Mouse (Mus musculus) neural tube, embryonic 14.5 days (tissue): Measurements from ENCODE around the gene Mrpl24. TPM values are rescaled to one million over a fixed set of nuclear protein-coding genes. Genes with fewer than 3 reads are reported as not detected.

Experiments used
- ATAC-seq: fragments of 200-750 bp; cut with Nextera tagmentation; 2 replicates; pipeline ENCODE4 v1.8.0; 2017; ENCODE audit warnings: low read depth, mild to moderate bottlenecking, moderate TSS enrichment, moderate library complexity
- H3K27ac ChIP-seq: fragments of 300-500 bp; sonication (generic); 2 replicates; pipeline ENCODE4 v1.5.1; 2014; ENCODE audit warnings: low read depth, mild to moderate bottlenecking, control low read depth, low read length, moderate library complexity, mixed read lengths
- H3K27me3 ChIP-seq: fragments of 300-500 bp; sonication (generic); 2 replicates; pipeline ENCODE4 v1.6.1; 2014; ENCODE audit warnings: low read length; ENCODE audit not compliant: control insufficient read depth, insufficient read depth
- H3K36me3 ChIP-seq: fragments of 300-500 bp; sonication (generic); 2 replicates; pipeline ENCODE4 v1.6.1; 2014; ENCODE audit warnings: low read length, mixed read lengths; ENCODE audit not compliant: control insufficient read depth, insufficient read depth
- H3K4me1 ChIP-seq: fragments of 300-500 bp; sonication (generic); 2 replicates; pipeline ENCODE4 v1.6.1; 2014; ENCODE audit warnings: low read length; ENCODE audit not compliant: control insufficient read depth, insufficient read depth
- H3K4me2 ChIP-seq: fragments of 300-500 bp; sonication (generic); 2 replicates; pipeline ENCODE4 v1.6.1; 2014; ENCODE audit warnings: mild to moderate bottlenecking, low read depth, low read length, control low read depth
- H3K4me3 ChIP-seq: fragments of 300-500 bp; sonication (generic); 2 replicates; pipeline ENCODE4 v1.5.1; 2014; ENCODE audit warnings: low read depth, low read length, control low read depth, mixed read lengths
- H3K9ac ChIP-seq: fragments of 300-500 bp; sonication (generic); replicated peaks from 2 replicates; pipeline ENCODE4 v1.6.1; 2014; ENCODE audit warnings: low read depth, mild to moderate bottlenecking, control low read depth, low read length, mixed read lengths
- H3K9me3 ChIP-seq: fragments of 300-500 bp; sonication (generic); 2 replicates; pipeline ENCODE4 v1.6.1; 2016; ENCODE audit warnings: low read length; ENCODE audit not compliant: control insufficient read depth
- WGBS: fragments of 180-500 bp; shearing (Covaris S2); extraction: QIAGEN DNeasy Blood & Tissue Kit; methylation state at CpG from one replicate; pipeline ENCODE4 v1.1.7; 2014; 5-methylcytosine and 5-hydroxymethylcytosine counted together
- polyA plus RNA-seq: library from polyadenylated mRNA; unstranded; fragments of >200 nt; fragmentation: Nextera tagmentation; extraction: Ambion mirVana; gene quantifications from 2 replicates; pipeline ENCODE4 v1.2.1, GENCODE M21; 2014

Mrpl24 gene
- polyA plus RNA-seq, 1 experiment from 2014 or later: 53.5 TPM

GRCm38 (mm10) chr3:87959371-87959770 is 40.1 kb downstream of the Mrpl24 start:
- no peak for ATAC-seq
- WGBS: 38% methylated on average over 7 of the region's 7 CpGs
- no peaks in the 10 kb centered on the region for H3K27me3 ChIP-seq
- H3K4me3 ChIP-seq: no peak overlapping the region
- no peaks in the 10 kb centered on the region for H3K4me1 ChIP-seq
- H3K4me2 ChIP-seq: no peak overlapping the region
- H3K36me3 ChIP-seq: no peaks in the 10 kb centered on the region
- H3K9me3 ChIP-seq: no peaks in the 10 kb centered on the region
- H3K27ac ChIP-seq: no peak overlapping the region
- no peak overlapping the region for H3K9ac ChIP-seq

DNA sequence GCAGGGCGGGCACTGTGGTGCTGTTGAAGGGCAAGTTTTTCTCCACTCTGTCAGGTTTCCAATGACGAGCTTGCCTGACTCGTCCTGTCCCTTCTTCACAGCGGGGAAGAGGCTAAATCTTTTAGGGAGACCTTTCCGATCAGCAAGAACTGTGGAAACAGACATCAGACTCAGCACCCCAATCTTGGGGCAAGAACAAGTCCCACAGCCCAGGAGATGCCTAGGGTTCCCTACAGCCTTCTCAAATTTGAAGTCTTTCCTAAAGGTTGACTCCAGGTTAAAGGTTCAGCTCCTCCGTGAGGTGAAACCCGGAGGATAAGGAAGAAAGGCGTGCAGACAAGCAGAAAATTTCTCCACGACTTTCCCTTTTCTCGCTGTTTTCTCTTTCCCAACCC is 40.9 kb downstream of the Mrpl24 start:
- Histone ChIP-seq H3K27ac (peak overlapping the region; percentile 90), H3K27me3 (no peaks in the 10 kb centered on the region), H3K4me1 (no peaks in the 10 kb centered on the region), H3K36me3 (no peaks in the 10 kb centered on the region), H3K9me3 (no peaks in the 10 kb centered on the region), H3K4me3 (peak overlapping the region; percentile 42), H3K9ac (peak overlapping the region; percentile 61; the same call in 1 of the 2 replicates), H3K4me2 (peak overlapping the region; percentile 63)
- 2% methylated on average over 10 of the region's 10 CpGs for WGBS
- no peak for ATAC-seq

DNA sequence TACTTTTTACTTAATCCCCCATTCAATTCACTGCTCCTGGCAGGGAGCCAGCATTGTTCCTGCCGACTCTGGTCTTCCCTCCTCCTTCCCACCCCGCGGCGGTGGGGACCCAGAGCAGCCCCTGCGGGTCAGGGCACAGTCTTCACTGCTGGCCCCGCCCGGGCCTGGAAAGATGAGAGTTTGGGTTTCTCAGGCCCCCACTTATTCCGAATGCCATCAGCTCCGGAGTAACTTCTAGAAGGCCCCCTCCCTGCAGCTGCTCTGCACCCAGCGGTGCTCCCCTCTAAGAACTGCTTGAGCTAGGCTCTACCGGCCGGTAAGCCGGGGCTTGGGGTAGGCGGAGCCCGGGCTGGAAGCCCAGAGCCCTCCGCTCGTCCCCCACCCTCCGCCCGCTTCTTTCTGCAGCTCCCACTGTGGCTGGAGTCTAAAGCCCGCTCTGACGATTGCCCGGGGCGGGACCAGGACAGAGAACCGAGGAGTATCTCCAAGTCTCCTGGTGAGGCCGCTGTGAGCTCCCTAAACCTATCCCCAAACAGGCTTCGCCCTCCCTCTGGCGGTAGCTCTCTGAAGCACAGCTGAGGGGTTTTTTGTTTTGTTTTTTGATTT is 41.4 kb downstream of the Mrpl24 start:
- Histone ChIP-seq H3K9ac (peak overlapping the region; percentile 61), H3K9me3 (no peaks in the 10 kb centered on the region), H3K4me1 (no peaks in the 10 kb centered on the region), H3K36me3 (no peaks in the 10 kb centered on the region), H3K27me3 (no peaks in the 10 kb centered on the region), H3K27ac (peak overlapping the region; percentile 90), H3K4me3 (peak overlapping the region; percentile 42), H3K4me2 (peak overlapping the region; percentile 63)
- peak; percentile 98 for ATAC-seq
- WGBS: under 1% methylated on average over 27 of the region's 27 CpGs

GRCm38 (mm10) chr3:87970184-87970938 is 51.1 kb downstream of the Mrpl24 start:
- H3K27me3 ChIP-seq: no peaks in the 10 kb centered on the region
- WGBS: 1% methylated on average over 21 of the region's 21 CpGs
- peaks cover 29% of the 10 kb centered on the region for H3K4me1 ChIP-seq
- no peak for ATAC-seq
- peak overlapping the region; percentile 56 for H3K4me3 ChIP-seq
- H3K27ac ChIP-seq: peak overlapping the region; percentile 34; the same call in 1 of the 2 replicates
- peak overlapping the region; percentile 70; the same call in 1 of the 2 replicates for H3K9ac ChIP-seq
- H3K4me2 ChIP-seq: peak overlapping the region; percentile 94
- H3K36me3 ChIP-seq: no peaks in the 10 kb centered on the region
- H3K9me3 ChIP-seq: no peaks in the 10 kb centered on the region

DNA sequence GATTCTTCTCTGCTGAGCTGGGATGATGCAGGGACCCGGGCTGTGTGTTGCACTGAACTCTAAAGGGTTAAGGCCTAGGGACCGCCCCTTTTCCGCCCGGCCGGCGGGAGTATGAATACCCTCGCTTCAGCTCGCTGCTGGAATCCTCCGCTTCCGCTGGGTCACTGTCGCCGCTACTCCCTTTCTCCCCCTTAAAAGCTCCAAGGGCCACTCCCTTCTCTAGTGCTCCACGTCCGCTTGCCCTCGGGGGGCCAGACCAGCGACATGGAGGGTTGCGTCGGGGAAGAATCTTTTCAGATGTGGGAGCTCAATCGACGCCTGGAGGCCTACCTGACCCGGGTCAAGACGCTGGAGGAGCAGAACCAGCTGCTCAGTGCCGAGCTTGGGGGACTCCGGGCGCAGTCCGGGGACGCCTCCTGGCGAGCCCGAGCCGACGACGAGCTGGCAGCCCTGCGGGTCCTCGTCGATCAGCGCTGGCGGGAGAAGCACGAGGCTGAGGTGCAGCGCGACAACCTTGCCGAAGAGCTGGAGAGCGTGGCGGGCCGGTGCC is 51.7 kb downstream of the Mrpl24 start, which contains the start of gene Nes:
Gene Nes (plus strand): TSS at position 140 of the 550 bp plus-strand sequence.
- H3K27ac ChIP-seq: peak within 1 kb of the TSS; percentile 39; the same call in 1 of the 2 replicates
- peaks cover 29% of the 10 kb centered on the region for H3K4me1 ChIP-seq
- H3K9me3 ChIP-seq: no peaks in the 10 kb centered on the region
- peak within 1 kb of the TSS; percentile 94 for H3K4me2 ChIP-seq
- H3K27me3 ChIP-seq: no peaks in the 10 kb centered on the region
- peak within 1 kb of the TSS; percentile 56 for H3K4me3 ChIP-seq
- ATAC-seq: peak; percentile 80
- peak within 1 kb of the TSS; percentile 70 for H3K9ac ChIP-seq
- H3K36me3 ChIP-seq: no peaks in the 10 kb centered on the region
- under 1% methylated on average over 42 of the region's 44 CpGs for WGBS

DNA sequence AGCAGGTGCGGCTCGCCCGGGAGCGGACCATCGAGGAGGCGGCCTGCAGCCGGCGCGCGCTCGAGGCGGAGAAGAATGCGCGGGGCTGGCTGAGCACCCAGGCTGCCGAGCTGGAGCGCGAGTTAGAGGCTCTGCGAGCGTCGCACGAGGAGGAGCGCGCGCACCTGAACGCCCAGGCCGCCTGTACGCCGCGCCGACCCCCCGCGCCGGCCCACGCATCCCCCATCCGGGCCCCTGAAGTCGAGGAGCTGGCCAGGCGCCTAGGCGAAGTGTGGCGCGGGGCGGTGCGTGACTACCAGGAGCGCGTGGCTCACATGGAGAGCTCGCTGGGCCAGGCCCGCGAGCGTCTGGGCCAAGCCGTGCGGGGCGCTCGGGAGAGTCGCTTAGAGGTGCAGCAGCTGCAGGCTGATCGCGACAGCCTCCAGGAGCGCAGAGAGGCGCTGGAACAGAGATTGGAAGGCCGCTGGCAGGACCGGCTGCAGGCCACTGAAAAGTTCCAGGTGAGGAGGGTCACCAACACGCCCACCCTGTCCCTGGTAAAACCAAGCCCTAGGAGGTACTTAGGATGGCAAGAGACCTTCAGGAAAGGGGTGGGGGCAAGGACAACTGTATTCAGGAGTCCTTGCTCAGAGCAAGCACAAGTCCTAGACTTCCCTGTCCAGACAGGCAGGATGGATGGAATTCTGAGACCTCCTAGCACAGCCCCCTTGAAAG is 52.3 kb downstream of the Mrpl24 start:
- no peaks in the 10 kb centered on the region for H3K36me3 ChIP-seq
- no peaks in the 10 kb centered on the region for H3K9me3 ChIP-seq
- peak; percentile 31 for ATAC-seq
- under 1% methylated on average over 59 of the region's 60 CpGs for WGBS
- H3K4me3 ChIP-seq: peak overlapping the region; percentile 56
- H3K27ac ChIP-seq: peak overlapping the region; percentile 39; the same call in 1 of the 2 replicates
- no peaks in the 10 kb centered on the region for H3K27me3 ChIP-seq
- H3K4me2 ChIP-seq: peak overlapping the region; percentile 94
- H3K4me1 ChIP-seq: peaks cover 29% of the 10 kb centered on the region
- H3K9ac ChIP-seq: peak overlapping the region; percentile 70

GRCm38 (mm10) chr3:87972203-87972664 is 52.9 kb downstream of the Mrpl24 start:
- H3K36me3 ChIP-seq: no peaks in the 10 kb centered on the region
- H3K4me3 ChIP-seq: peak overlapping the region; percentile 56
- H3K27me3 ChIP-seq: no peaks in the 10 kb centered on the region
- WGBS: 3% methylated on average over 8 of the region's 8 CpGs
- peak overlapping the region; percentile 45; the same call in 1 of the 2 replicates for H3K27ac ChIP-seq
- ATAC-seq: peak; percentile 58; the same call in 1 of the 2 replicates
- peak overlapping the region; percentile 94 for H3K4me2 ChIP-seq
- H3K9me3 ChIP-seq: no peaks in the 10 kb centered on the region
- peaks cover 29% of the 10 kb centered on the region for H3K4me1 ChIP-seq
- H3K9ac ChIP-seq: peak overlapping the region; percentile 70

DNA sequence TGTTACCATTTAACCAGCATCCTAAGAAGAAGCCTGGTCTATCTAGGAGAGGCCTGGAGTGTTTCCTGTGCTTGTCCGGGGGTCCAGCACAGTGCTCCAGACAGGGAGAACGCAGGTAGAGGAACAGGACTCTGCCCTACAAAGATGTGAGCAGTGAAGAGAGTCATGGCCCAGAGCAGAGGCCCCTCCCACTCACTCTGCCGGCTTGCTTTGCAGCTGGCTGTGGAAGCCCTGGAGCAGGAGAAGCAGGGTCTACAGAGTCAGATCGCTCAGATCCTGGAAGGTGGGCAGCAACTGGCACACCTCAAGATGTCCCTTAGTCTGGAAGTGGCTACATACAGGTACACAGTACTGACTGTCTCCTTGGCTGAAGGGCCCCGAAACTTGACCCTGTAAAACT is 53.5 kb downstream of the Mrpl24 start:
- Histone ChIP-seq H3K36me3 (no peaks in the 10 kb centered on the region), H3K27me3 (no peaks in the 10 kb centered on the region), H3K4me2 (peak overlapping the region; percentile 94), H3K9ac (peak overlapping the region; percentile 70), H3K27ac (peak overlapping the region; percentile 45; the same call in 1 of the 2 replicates), H3K4me3 (peak overlapping the region; percentile 56), H3K4me1 (peaks cover 29% of the 10 kb centered on the region), H3K9me3 (no peaks in the 10 kb centered on the region)
- 19% methylated on average over 5 of the region's 5 CpGs for WGBS
- no peak for ATAC-seq
